Mouse (Mus musculus): ENCODE data around the gene Klrg2. TPM values are rescaled to one million over a fixed set of nuclear protein-coding genes. Genes with fewer than 3 reads are reported as not detected.

Klrg2 gene
- polyA plus RNA-seq, 1 experiment: 0.75 TPM

- Histone ChIP-seq H3K27ac (ENCODE audit: insufficient read depth, low read depth, low read length) (no peak overlapping the region), H3K4me3 (ENCODE audit: low read depth, low read length) (no peak overlapping the region), H3K36me3 (ENCODE audit: control insufficient read depth, insufficient read depth, low read length) (0 out of 2 replicates have a peak, but pooled peaks cover 2% of the 10 kb centered on the region), H3K4me1 (ENCODE audit: control insufficient read depth, insufficient read depth, insufficient read length, low read length) (no peaks in the 10 kb centered on the region), H3K27me3 (ENCODE audit: control insufficient read depth, insufficient read depth, low read length) (no peaks in the 10 kb centered on the region)
- TF ChIP-seq CTCF (IDR thresholded peaks at IDR 0.05; ENCODE audit: extremely low read depth, insufficient read length, insufficient replicate concordance, low read depth, low read length) (no peak), POLR2A (IDR thresholded peaks at IDR 0.05; ENCODE audit: low read depth, low read length) (no peak)
- 81% methylated on average over 4 of the region's 4 CpGs for WGBS
These were observed 9.6 kb downstream of the Klrg2 start for GRCm38 (mm10) chr6:38627486-38627885.

GRCm38 (mm10) chr6:38627081-38627480 lies 10.0 kb downstream of the Klrg2 start:
- WGBS: 95% methylated on average over 4 of the region's 4 CpGs
- TF ChIP-seq CTCF (IDR thresholded peaks at IDR 0.05; ENCODE audit: extremely low read depth, insufficient read length, insufficient replicate concordance, low read depth, low read length): no peak
- no peak for TF ChIP-seq POLR2A (IDR thresholded peaks at IDR 0.05; ENCODE audit: low read depth, low read length)
- no peak overlapping the region for H3K4me3 ChIP-seq (ENCODE audit: low read depth, low read length)

GRCm38 (mm10) chr6:38626086-38626485 lies 11.0 kb downstream of the Klrg2 start:
- TF ChIP-seq CTCF (IDR thresholded peaks at IDR 0.05; ENCODE audit: extremely low read depth, insufficient read length, insufficient replicate concordance, low read depth, low read length) (no peak), POLR2A (IDR thresholded peaks at IDR 0.05; ENCODE audit: low read depth, low read length) (no peak)
- 96% methylated on average over 5 of the region's 5 CpGs for WGBS

More at GRCm38 (mm10) chr6:38627081-38627480, 10.0 kb downstream of the Klrg2 start:
- H3K27ac ChIP-seq (ENCODE audit: insufficient read depth, low read depth, low read length): no peak overlapping the region
- no peaks in the 10 kb centered on the region for H3K27me3 ChIP-seq (ENCODE audit: control insufficient read depth, insufficient read depth, low read length)
- H3K4me1 ChIP-seq (ENCODE audit: control insufficient read depth, insufficient read depth, insufficient read length, low read length): no peaks in the 10 kb centered on the region
- H3K36me3 ChIP-seq (ENCODE audit: control insufficient read depth, insufficient read depth, low read length): 0 out of 2 replicates have a peak, but pooled peaks cover 2% of the 10 kb centered on the region

GRCm38 (mm10) chr6:38624439-38624838 lies 12.6 kb downstream of the Klrg2 start:
- WGBS: 44% methylated on average over 1 of the region's 1 CpGs
- Histone ChIP-seq H3K4me1 (ENCODE audit: control insufficient read depth, insufficient read depth, insufficient read length, low read length) (no peaks in the 10 kb centered on the region), H3K36me3 (ENCODE audit: control insufficient read depth, insufficient read depth, low read length) (peaks cover 6% of the 10 kb centered on the region), H3K27ac (ENCODE audit: insufficient read depth, low read depth, low read length) (no peak overlapping the region), H3K4me3 (ENCODE audit: low read depth, low read length) (no peak overlapping the region), H3K27me3 (ENCODE audit: control insufficient read depth, insufficient read depth, low read length) (no peaks in the 10 kb centered on the region)
- TF ChIP-seq CTCF (IDR thresholded peaks at IDR 0.05; ENCODE audit: extremely low read depth, insufficient read length, insufficient replicate concordance, low read depth, low read length): no peak
- no peak for TF ChIP-seq POLR2A (IDR thresholded peaks at IDR 0.05; ENCODE audit: low read depth, low read length)

More at GRCm38 (mm10) chr6:38626086-38626485, 11.0 kb downstream of the Klrg2 start:
- Histone ChIP-seq H3K27ac (ENCODE audit: insufficient read depth, low read depth, low read length) (no peak overlapping the region), H3K27me3 (ENCODE audit: control insufficient read depth, insufficient read depth, low read length) (no peaks in the 10 kb centered on the region), H3K36me3 (ENCODE audit: control insufficient read depth, insufficient read depth, low read length) (peaks cover 3% of the 10 kb centered on the region; the same call in 1 of the 2 replicates), H3K4me1 (ENCODE audit: control insufficient read depth, insufficient read depth, insufficient read length, low read length) (no peaks in the 10 kb centered on the region), H3K4me3 (ENCODE audit: low read depth, low read length) (no peak overlapping the region)

GRCm38 (mm10) chr6:38623457-38623856 lies 13.6 kb downstream of the Klrg2 start:
- TF ChIP-seq CTCF (IDR thresholded peaks at IDR 0.05; ENCODE audit: extremely low read depth, insufficient read length, insufficient replicate concordance, low read depth, low read length) (no peak), POLR2A (IDR thresholded peaks at IDR 0.05; ENCODE audit: low read depth, low read length) (no peak)
- Histone ChIP-seq H3K27me3 (ENCODE audit: control insufficient read depth, insufficient read depth, low read length) (no peaks in the 10 kb centered on the region), H3K27ac (ENCODE audit: insufficient read depth, low read depth, low read length) (no peak overlapping the region), H3K36me3 (ENCODE audit: control insufficient read depth, insufficient read depth, low read length) (peaks cover 16% of the 10 kb centered on the region), H3K4me3 (ENCODE audit: low read depth, low read length) (no peak overlapping the region), H3K4me1 (ENCODE audit: control insufficient read depth, insufficient read depth, insufficient read length, low read length) (no peaks in the 10 kb centered on the region)
- WGBS: 66% methylated on average over 2 of the region's 2 CpGs

GRCm38 (mm10) chr6:38622406-38622805 lies 14.6 kb downstream of the Klrg2 start:
- 84% methylated on average over 1 of the region's 1 CpGs for WGBS
- Histone ChIP-seq H3K4me3 (ENCODE audit: low read depth, low read length) (no peak overlapping the region), H3K27me3 (ENCODE audit: control insufficient read depth, insufficient read depth, low read length) (no peaks in the 10 kb centered on the region), H3K27ac (ENCODE audit: insufficient read depth, low read depth, low read length) (no peak overlapping the region), H3K4me1 (ENCODE audit: control insufficient read depth, insufficient read depth, insufficient read length, low read length) (no peaks in the 10 kb centered on the region), H3K36me3 (ENCODE audit: control insufficient read depth, insufficient read depth, low read length) (peaks cover 23% of the 10 kb centered on the region)
- TF ChIP-seq CTCF (IDR thresholded peaks at IDR 0.05; ENCODE audit: extremely low read depth, insufficient read length, insufficient replicate concordance, low read depth, low read length) (no peak), POLR2A (IDR thresholded peaks at IDR 0.05; ENCODE audit: low read depth, low read length) (no peak)

GRCm38 (mm10) chr6:38609892-38610291 lies 27.1 kb downstream of the Klrg2 start:
- TF ChIP-seq POLR2A (IDR thresholded peaks at IDR 0.05; ENCODE audit: low read depth, low read length) (no peak), CTCF (IDR thresholded peaks at IDR 0.05; ENCODE audit: extremely low read depth, insufficient read length, insufficient replicate concordance, low read depth, low read length) (no peak)
- Histone ChIP-seq H3K4me1 (ENCODE audit: control insufficient read depth, insufficient read depth, insufficient read length, low read length) (no peaks in the 10 kb centered on the region), H3K27me3 (ENCODE audit: control insufficient read depth, insufficient read depth, low read length) (no peaks in the 10 kb centered on the region), H3K4me3 (ENCODE audit: low read depth, low read length) (no peak overlapping the region), H3K27ac (ENCODE audit: insufficient read depth, low read depth, low read length) (no peak overlapping the region), H3K36me3 (ENCODE audit: control insufficient read depth, insufficient read depth, low read length) (peaks cover 40% of the 10 kb centered on the region)
- 81% methylated on average over 2 of the region's 2 CpGs for WGBS
